Mouse (Mus musculus) layer of hippocampus, postnatal 10 days (tissue): ENCODE results near the gene 1810062G17Rik. TPM values are rescaled to one million over a fixed set of nuclear protein-coding genes. Genes with fewer than 3 reads are reported as not detected.

Source experiments
- DNase-seq, 2 experiments: peaks; one replicate each; pipeline ENCODE4 v3.0.0; 2021; ENCODE audit warnings: low spot score in 2 of 2
- long read RNA-seq: library from polyadenylated mRNA; stranded (forward); transcript quantifications from one replicate; pipeline ENCODE4 v2.0.0, GENCODE M21; 2023
- total RNA-seq, 2 experiments: library from RNA; stranded (reverse); gene quantifications; 2 replicates each; pipeline ENCODE4 v1.2.3; 2021

Gene 1810062G17Rik
- under 1 TPM in 1 of 2 experiments, not detected in 1; 0.55 TPM for total RNA-seq
- long read RNA-seq, result 0 reads

- DNase-seq, result peak; percentile 84 to 89
These were observed at the start of gene 1810062G17Rik, which contains the start of gene Anxa5 for GRCm38 (mm10) chr3:36475532-36476087. 1810062G17Rik (plus strand) TSS chr3:36475937. Anxa5 (minus strand) TSS chr3:36475894.

GRCm38 (mm10) chr3:36427386-36427785 is 48.4 kb upstream of the 1810062G17Rik start:
- no peak for DNase-seq

- DNase-seq, result no peak
These were observed 45.4 kb upstream of the 1810062G17Rik start for GRCm38 (mm10) chr3:36430360-36430759.

GRCm38 (mm10) chr3:36440280-36440679 is 35.5 kb upstream of the 1810062G17Rik start:
- DNase-seq, result no peak

- DNase-seq, result peak; percentile 59 to 67
These were observed 33.3 kb upstream of the 1810062G17Rik start for GRCm38 (mm10) chr3:36442426-36442825.

GRCm38 (mm10) chr3:36446041-36446440 is 29.7 kb upstream of the 1810062G17Rik start:
- DNase-seq, result no peak

GRCm38 (mm10) chr3:36446506-36446905 is 29.2 kb upstream of the 1810062G17Rik start:
- DNase-seq, result no peak

- no peak for DNase-seq
These were observed 28.8 kb upstream of the 1810062G17Rik start for GRCm38 (mm10) chr3:36446918-36447317.

GRCm38 (mm10) chr3:36449292-36450165 is 26.2 kb upstream of the 1810062G17Rik start:
- DNase-seq, result no peak

GRCm38 (mm10) chr3:36452502-36452901 is 23.2 kb upstream of the 1810062G17Rik start:
- no peak for DNase-seq

- no peak for DNase-seq
These were observed 20.6 kb upstream of the 1810062G17Rik start for GRCm38 (mm10) chr3:36455124-36455523.

GRCm38 (mm10) chr3:36455566-36455965 is 20.2 kb upstream of the 1810062G17Rik start:
- DNase-seq, result no peak

- no peak for DNase-seq
These were observed 15.0 kb upstream of the 1810062G17Rik start for GRCm38 (mm10) chr3:36460717-36461116.

- DNase-seq, result no peak
These were observed 13.9 kb upstream of the 1810062G17Rik start for GRCm38 (mm10) chr3:36461819-36462218.

GRCm38 (mm10) chr3:36462348-36462747 is 13.4 kb upstream of the 1810062G17Rik start:
- no peak for DNase-seq

- DNase-seq, result no peak
These were observed 10.2 kb upstream of the 1810062G17Rik start for GRCm38 (mm10) chr3:36465538-36465937.

- DNase-seq, result no peak
These were observed 8.1 kb upstream of the 1810062G17Rik start for GRCm38 (mm10) chr3:36467632-36468031.

GRCm38 (mm10) chr3:36468871-36469270 is 6.9 kb upstream of the 1810062G17Rik start:
- DNase-seq, result no peak

- DNase-seq, result no peak
These were observed 3.9 kb upstream of the 1810062G17Rik start for GRCm38 (mm10) chr3:36471856-36472255.

GRCm38 (mm10) chr3:36473222-36473621 is 2.5 kb upstream of the 1810062G17Rik start:
- no peak for DNase-seq

GRCm38 (mm10) chr3:36474421-36474820 is 1.3 kb upstream of the 1810062G17Rik start:
- DNase-seq, result no peak

GRCm38 (mm10) chr3:36474938-36475483 is 726 bp upstream of the 1810062G17Rik start:
- peak; percentile 25 to 28 for DNase-seq
